Mouse (Mus musculus) ES-Bruce4 (cell line): ENCODE results near the gene Adh7.

ENCODE experiments used
- CTCF ChIP-seq: IDR thresholded peaks from one replicate; pipeline ENCODE4 v1.8.1; 2011; ENCODE audit warnings: low read depth, low read length
- EP300 ChIP-seq: IDR thresholded peaks from 2 replicates; pipeline ENCODE4 v1.6.1; 2011; ENCODE audit warnings: low read depth, low read length; ENCODE audit not compliant: insufficient read depth
- POLR2A ChIP-seq: IDR thresholded peaks from one replicate; pipeline ENCODE4 v1.8.1; 2011; ENCODE audit warnings: low read length; ENCODE audit not compliant: insufficient read depth

DNA sequence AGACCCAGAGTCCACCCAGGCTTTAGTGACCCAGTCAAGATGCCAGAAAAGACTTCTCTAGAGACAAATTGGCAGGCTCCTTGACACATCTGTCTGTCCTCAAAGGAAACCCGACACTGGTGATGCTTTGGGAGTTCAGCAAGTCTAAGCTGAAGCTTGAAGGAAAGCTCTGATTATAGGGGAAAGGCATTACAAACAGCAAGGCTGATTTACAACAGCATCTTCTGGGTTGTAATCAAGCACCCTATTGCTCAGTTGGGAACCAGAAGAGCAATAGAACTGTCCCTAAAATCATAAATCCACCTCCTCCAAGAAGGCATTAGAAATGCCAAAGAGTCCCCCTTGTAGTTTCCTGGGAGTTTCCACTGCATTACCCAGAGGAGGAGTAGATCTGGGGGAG is 52.9 kb downstream of the Adh7 start:
- TF ChIP-seq CTCF: no peak
- TF ChIP-seq POLR2A: no peak
- no peak for TF ChIP-seq EP300
